Mouse (Mus musculus) small intestine, adult 2 months (tissue): Measurements from ENCODE around the gene Brinp2.

ENCODE experiments used
- CTCF ChIP-seq: fragments of 200-500 bp; IDR thresholded peaks from 2 replicates; pipeline ENCODE4 v1.5.1; 2012; ENCODE audit warnings: low read depth, mild to moderate bottlenecking, control low read depth, inconsistent platforms, low read length, moderate library complexity, mixed read lengths; ENCODE audit not compliant: insufficient replicate concordance, insufficient read length; ENCODE audit errors: extremely low read depth
- POLR2A ChIP-seq: fragments of 200-500 bp; IDR thresholded peaks from 2 replicates; pipeline ENCODE4 v1.6.1; 2012; ENCODE audit warnings: low read depth, mild to moderate bottlenecking, control low read depth, inconsistent platforms, low read length, moderate library complexity

DNA sequence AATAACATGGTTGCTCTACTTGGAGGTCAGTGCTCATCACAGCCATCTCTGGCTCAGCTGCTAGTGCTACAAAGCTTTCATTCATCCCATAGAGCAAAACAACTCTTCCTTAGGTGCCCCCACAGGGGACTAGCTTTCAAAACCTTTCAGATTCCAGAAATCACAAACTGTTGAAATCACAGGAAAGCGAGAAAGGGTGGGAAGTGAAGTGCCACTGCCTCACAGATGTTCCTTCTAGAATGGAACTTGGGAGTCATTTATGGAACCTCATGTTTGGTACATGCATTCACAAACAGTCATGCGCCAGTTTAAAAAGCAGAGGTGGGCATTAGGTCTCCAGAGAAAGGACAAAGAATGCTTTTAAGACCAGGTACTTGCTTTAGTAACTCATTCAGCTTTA lies 40.9 kb upstream of the Brinp2 start:
- TF ChIP-seq CTCF (no peak), POLR2A (no peak)
